Mouse (Mus musculus): ENCODE results near the gene Ciapin1.
"Not testable (repeated sequence)": the region's sequence is repeated elsewhere in the genome, so short reads cannot be mapped to it uniquely, and the experiment has no call there.

The Ciapin1 gene

GRCm38 (mm10) chr8:94857346-94858173 lies 19.4 kb upstream of the Ciapin1 start, which contains the start of gene Polr2c:
Polr2c (plus strand) TSS chr8:94857450.
- ATAC-seq (ENCODE audit: low TSS enrichment) = peak; percentile 81

GRCm38 (mm10) chr8:94857011-94857345 lies 18.8 kb upstream of the Ciapin1 start:
- peak; percentile 70 for ATAC-seq (ENCODE audit: low TSS enrichment)

- not testable (repeated sequence) for ATAC-seq (ENCODE audit: low TSS enrichment)
Observed at GRCm38 (mm10) chr8:94854761-94855160, 16.6 kb upstream of the Ciapin1 start.

- ATAC-seq (ENCODE audit: low TSS enrichment) = no peak
Observed at GRCm38 (mm10) chr8:94850049-94850448, 11.9 kb upstream of the Ciapin1 start.

- ATAC-seq (ENCODE audit: low TSS enrichment) = no peak
Observed at GRCm38 (mm10) chr8:94841183-94841582, 3.0 kb upstream of the Ciapin1 start.

GRCm38 (mm10) chr8:94838600-94838999 lies 442 bp upstream of the Ciapin1 start:
- peak; percentile 60 for ATAC-seq (ENCODE audit: low TSS enrichment)

GRCm38 (mm10) chr8:94836456-94837240 lies 1.5 kb downstream of the Ciapin1 start:
- no peak for ATAC-seq (ENCODE audit: low TSS enrichment)

- ATAC-seq (ENCODE audit: low TSS enrichment) = not testable (repeated sequence)
Observed at GRCm38 (mm10) chr8:94835751-94836150, 2.4 kb downstream of the Ciapin1 start.

- not testable (repeated sequence) for ATAC-seq (ENCODE audit: low TSS enrichment)
Observed at GRCm38 (mm10) chr8:94833901-94834405, 4.2 kb downstream of the Ciapin1 start.

GRCm38 (mm10) chr8:94828284-94828683 lies 9.9 kb downstream of the Ciapin1 start:
- ATAC-seq (ENCODE audit: low TSS enrichment) = no peak

- no peak for ATAC-seq (ENCODE audit: low TSS enrichment)
Observed at GRCm38 (mm10) chr8:94826210-94826609, 11.9 kb downstream of the Ciapin1 start.

- no peak for ATAC-seq (ENCODE audit: low TSS enrichment)
Observed at GRCm38 (mm10) chr8:94825170-94825569, 13.0 kb downstream of the Ciapin1 start.

GRCm38 (mm10) chr8:94822637-94823560 lies 15.3 kb downstream of the Ciapin1 start:
- ATAC-seq (ENCODE audit: low TSS enrichment) = peak; percentile 83

- ATAC-seq (ENCODE audit: low TSS enrichment) = no peak
Observed at GRCm38 (mm10) chr8:94821381-94821780, 16.8 kb downstream of the Ciapin1 start.

- no peak for ATAC-seq (ENCODE audit: low TSS enrichment)
Observed at GRCm38 (mm10) chr8:94820553-94820952, 17.6 kb downstream of the Ciapin1 start.

GRCm38 (mm10) chr8:94819671-94820179 lies 18.4 kb downstream of the Ciapin1 start:
- no peak for ATAC-seq (ENCODE audit: low TSS enrichment)

- no peak for ATAC-seq (ENCODE audit: low TSS enrichment)
Observed at GRCm38 (mm10) chr8:94817933-94818332, 20.2 kb downstream of the Ciapin1 start.

GRCm38 (mm10) chr8:94814556-94814955 lies 23.6 kb downstream of the Ciapin1 start:
- ATAC-seq (ENCODE audit: low TSS enrichment) = no peak

GRCm38 (mm10) chr8:94812645-94813098 lies 25.5 kb downstream of the Ciapin1 start:
- peak; percentile 53 for ATAC-seq (ENCODE audit: low TSS enrichment)

- no peak for ATAC-seq (ENCODE audit: low TSS enrichment)
Observed at GRCm38 (mm10) chr8:94811654-94812053, 26.5 kb downstream of the Ciapin1 start.

GRCm38 (mm10) chr8:94810855-94811254 lies 27.3 kb downstream of the Ciapin1 start:
- peak; percentile 31 for ATAC-seq (ENCODE audit: low TSS enrichment)
